Mouse (Mus musculus) midbrain, embryonic 12.5 days (tissue): ENCODE measurements around the gene Sept6. TPM values are rescaled to one million over a fixed set of nuclear protein-coding genes. Genes with fewer than 3 reads are reported as not detected.
"Not testable (repeated sequence)": the region's sequence is repeated elsewhere in the genome, so short reads cannot be mapped to it uniquely, and the experiment has no call there.

Source experiments
- ATAC-seq: fragments of 200-750 bp; cut with Nextera tagmentation; 2 replicates; pipeline ENCODE4 v1.8.0; 2017; ENCODE audit warnings: low read depth, moderate TSS enrichment, moderate library complexity; ENCODE audit not compliant: low FRiP score
- H3K27ac ChIP-seq: fragments of 300-500 bp; sonication (generic); replicated peaks from 2 replicates; pipeline ENCODE4 v1.5.1; 2016; ENCODE audit warnings: mild to moderate bottlenecking
- H3K27me3 ChIP-seq: fragments of 300-500 bp; sonication (generic); 2 replicates; pipeline ENCODE4 v1.6.1; 2016; ENCODE audit warnings: mild to moderate bottlenecking
- H3K36me3 ChIP-seq: fragments of 300-500 bp; sonication (generic); 2 replicates; pipeline ENCODE4 v1.6.1; 2016
- H3K4me1 ChIP-seq: fragments of 300-500 bp; sonication (generic); 2 replicates; pipeline ENCODE4 v1.6.1; 2016
- H3K4me2 ChIP-seq: fragments of 300-500 bp; sonication (generic); replicated peaks from 2 replicates; pipeline ENCODE4 v1.6.1; 2016; ENCODE audit warnings: mild to moderate bottlenecking, moderate library complexity
- H3K4me3 ChIP-seq: fragments of 300-500 bp; sonication (generic); 2 replicates; pipeline ENCODE4 v1.5.1; 2016; ENCODE audit warnings: mild to moderate bottlenecking
- H3K9ac ChIP-seq: fragments of 300-500 bp; sonication (generic); replicated peaks from 2 replicates; pipeline ENCODE4 v1.6.1; 2016; ENCODE audit warnings: mild to moderate bottlenecking, moderate library complexity
- H3K9me3 ChIP-seq: fragments of 300-500 bp; sonication (generic); 2 replicates; pipeline ENCODE4 v1.6.1; 2016; ENCODE audit warnings: mild to moderate bottlenecking
- WGBS: fragments of 180-500 bp; shearing (Covaris S2); methylation state at CpG from one replicate; pipeline ENCODE4 v1.1.7; 2016; 5-methylcytosine and 5-hydroxymethylcytosine counted together
- polyA plus RNA-seq: library from polyadenylated mRNA; unstranded; fragments of >200 nt; fragmentation: Nextera tagmentation; extraction: Ambion mirVana; gene quantifications from 2 replicates; pipeline ENCODE4 v1.2.1, GENCODE M21; 2016

The Sept6 gene
- polyA plus RNA-seq, 1 experiment from 2014 or later = 55.5 TPM

- 41% methylated on average over 3 of the region's 3 CpGs for WGBS
- ATAC-seq = no peak
- peak overlapping the region; percentile 82 for H3K27ac ChIP-seq
Observed at GRCm38 (mm10) chrX:36901655-36902054, 89.9 kb downstream of the Sept6 start.

GRCm38 (mm10) chrX:36898931-36899330 lies 92.7 kb downstream of the Sept6 start:
- not testable (repeated sequence) for H3K4me2 ChIP-seq, H3K4me3 ChIP-seq, H3K27me3 ChIP-seq, H3K36me3 ChIP-seq, ATAC-seq, H3K9ac ChIP-seq, H3K27ac ChIP-seq, H3K9me3 ChIP-seq, H3K4me1 ChIP-seq
- WGBS = 25% methylated on average over 1 of the region's 1 CpGs

More at GRCm38 (mm10) chrX:36901655-36902054, 89.9 kb downstream of the Sept6 start:
- H3K27me3 ChIP-seq = no peaks in the 10 kb centered on the region
- H3K4me2 ChIP-seq = peak overlapping the region; percentile 57
- peak overlapping the region; percentile 59 for H3K4me3 ChIP-seq
- no peaks in the 10 kb centered on the region for H3K9me3 ChIP-seq
- H3K4me1 ChIP-seq = no peaks in the 10 kb centered on the region
- no peaks in the 10 kb centered on the region for H3K36me3 ChIP-seq
- peak overlapping the region; percentile 79 for H3K9ac ChIP-seq

- 0 out of 2 replicates have a peak, but pooled peaks cover 4% of the 10 kb centered on the region for H3K9me3 ChIP-seq
- no peaks in the 10 kb centered on the region for H3K4me1 ChIP-seq
- no peak overlapping the region for H3K9ac ChIP-seq
- peaks cover 12% of the 10 kb centered on the region for H3K36me3 ChIP-seq
- WGBS = 91% methylated on average over 1 of the region's 1 CpGs
- H3K4me3 ChIP-seq = no peak overlapping the region
- no peak overlapping the region for H3K27ac ChIP-seq
- H3K27me3 ChIP-seq = no peaks in the 10 kb centered on the region
- no peak for ATAC-seq
- H3K4me2 ChIP-seq = no peak overlapping the region
Observed at GRCm38 (mm10) chrX:36884719-36885118, 106.9 kb downstream of the Sept6 start.

GRCm38 (mm10) chrX:36874704-36875128 lies 116.9 kb downstream of the Sept6 start:
- no peaks in the 10 kb centered on the region for H3K27me3 ChIP-seq
- peak; percentile 64 for ATAC-seq
- WGBS = 6% methylated on average over 36 of the region's 36 CpGs

GRCm38 (mm10) chrX:36874178-36874696 lies 117.4 kb downstream of the Sept6 start:
- H3K4me1 ChIP-seq = peaks cover 6% of the 10 kb centered on the region; the same call in 1 of the 2 replicates
- H3K4me3 ChIP-seq = peak overlapping the region; percentile 68
- H3K9me3 ChIP-seq = no peaks in the 10 kb centered on the region
- H3K9ac ChIP-seq = peak overlapping the region; percentile 76
- peak overlapping the region; percentile 58 for H3K4me2 ChIP-seq
- 17% methylated on average over 57 of the region's 57 CpGs for WGBS
- no peaks in the 10 kb centered on the region for H3K27me3 ChIP-seq
- peak; percentile 97 for ATAC-seq
- H3K36me3 ChIP-seq = no peaks in the 10 kb centered on the region
- H3K27ac ChIP-seq = peak overlapping the region; percentile 84

More at GRCm38 (mm10) chrX:36874704-36875128, 116.9 kb downstream of the Sept6 start:
- H3K9ac ChIP-seq = peak overlapping the region; percentile 76
- peak overlapping the region; percentile 68 for H3K4me3 ChIP-seq
- peak overlapping the region; percentile 84 for H3K27ac ChIP-seq
- H3K4me2 ChIP-seq = peak overlapping the region; percentile 58
- H3K9me3 ChIP-seq = no peaks in the 10 kb centered on the region
- H3K36me3 ChIP-seq = no peaks in the 10 kb centered on the region
- H3K4me1 ChIP-seq = peaks cover 6% of the 10 kb centered on the region; the same call in 1 of the 2 replicates

- Histone ChIP-seq H3K4me2 (peak within 1 kb of the TSS; percentile 58), H3K36me3 (no peaks in the 10 kb centered on the region), H3K9ac (peak within 1 kb of the TSS; percentile 76), H3K9me3 (no peaks in the 10 kb centered on the region), H3K4me3 (peak within 1 kb of the TSS; percentile 68), H3K27me3 (no peaks in the 10 kb centered on the region), H3K4me1 (peaks cover 6% of the 10 kb centered on the region; the same call in 1 of the 2 replicates), H3K27ac (peak within 1 kb of the TSS; percentile 84)
- 32% methylated on average over 8 of the region's 8 CpGs for WGBS
- ATAC-seq = peak; percentile 8; the same call in 1 of the 2 replicates
Observed at GRCm38 (mm10) chrX:36873765-36874164, 117.8 kb downstream of the Sept6 start, which contains the start of the genes Ube2a and C330007P06Rik. Ube2a (plus strand) TSS chrX:36873900. C330007P06Rik (minus strand) TSS chrX:36874111.

GRCm38 (mm10) chrX:36870372-36870771 lies 121.2 kb downstream of the Sept6 start:
- WGBS = 78% methylated on average over 3 of the region's 3 CpGs
- Histone ChIP-seq H3K4me2 (no peak overlapping the region), H3K36me3 (no peaks in the 10 kb centered on the region), H3K9ac (no peak overlapping the region), H3K27me3 (no peaks in the 10 kb centered on the region), H3K4me3 (no peak overlapping the region), H3K9me3 (no peaks in the 10 kb centered on the region), H3K27ac (no peak overlapping the region), H3K4me1 (peaks cover 3% of the 10 kb centered on the region; the same call in 1 of the 2 replicates)
- no peak for ATAC-seq

GRCm38 (mm10) chrX:36864609-36865328 lies 126.8 kb downstream of the Sept6 start:
- Histone ChIP-seq H3K27me3 (no peaks in the 10 kb centered on the region), H3K36me3 (no peaks in the 10 kb centered on the region), H3K27ac (no peak overlapping the region), H3K9ac (no peak overlapping the region), H3K9me3 (no peaks in the 10 kb centered on the region), H3K4me3 (peak overlapping the region; percentile 51), H3K4me2 (peak overlapping the region; percentile 38; the same call in 1 of the 2 replicates), H3K4me1 (0 out of 2 replicates have a peak, but pooled peaks cover 6% of the 10 kb centered on the region)
- ATAC-seq = no peak
- 53% methylated on average over 8 of the region's 8 CpGs for WGBS

GRCm38 (mm10) chrX:36863766-36864608 lies 127.6 kb downstream of the Sept6 start:
- Histone ChIP-seq H3K4me3 (peak overlapping the region; percentile 51), H3K27ac (peak overlapping the region; percentile 58), H3K27me3 (no peaks in the 10 kb centered on the region), H3K4me1 (0 out of 2 replicates have a peak, but pooled peaks cover 6% of the 10 kb centered on the region), H3K9me3 (no peaks in the 10 kb centered on the region), H3K9ac (no peak overlapping the region), H3K36me3 (no peaks in the 10 kb centered on the region), H3K4me2 (peak overlapping the region; percentile 51)
- ATAC-seq = peak; percentile 86
- 14% methylated on average over 42 of the region's 44 CpGs for WGBS
